Mouse (Mus musculus): Measurements from ENCODE around the gene Dbp. TPM values are rescaled to one million over a fixed set of nuclear protein-coding genes. Genes with fewer than 3 reads are reported as not detected.
A peak's percentile ranks its signal among the peaks of the same experiment; 100 is the strongest.

Gene Dbp
- polyA plus RNA-seq, 1 experiment from 2014 or later: 3.5 TPM

GRCm38 (mm10) chr7:45725713-45726112, 20.8 kb downstream of the Dbp start, which contains the start of gene Spaca4:
Gene Spaca4, minus strand, starts transcription at chr7:45725813.
- no peaks in the 10 kb centered on the region for H3K9me3 ChIP-seq (ENCODE audit: control insufficient read depth, low read length)
- no peaks in the 10 kb centered on the region for H3K4me1 ChIP-seq (ENCODE audit: control insufficient read depth, insufficient read depth, low read length)
- 87% methylated on average over 11 of the region's 11 CpGs for WGBS
- DNase-seq (ENCODE audit: low spot score, missing footprints) (no peak), ATAC-seq (ENCODE audit: low FRiP score) (no peak)
- H3K4me2 ChIP-seq: no peak within 1 kb of the TSS
- H3K4me3 ChIP-seq (ENCODE audit: low read depth, low read length): no peak within 1 kb of the TSS
- H3K27ac ChIP-seq (ENCODE audit: low read depth, low read length): no peak within 1 kb of the TSS
- no peaks in the 10 kb centered on the region for H3K27me3 ChIP-seq (ENCODE audit: control insufficient read depth, insufficient read depth, low read length)
- H3K36me3 ChIP-seq (ENCODE audit: control insufficient read depth, insufficient read depth, low read length): peaks cover 24% of the 10 kb centered on the region
- H3K9ac ChIP-seq (ENCODE audit: low read length): no peak within 1 kb of the TSS

GRCm38 (mm10) chr7:45726419-45726818, 21.5 kb downstream of the Dbp start:
- DNase-seq (ENCODE audit: low spot score, missing footprints): no peak
- peaks cover 20% of the 10 kb centered on the region for H3K36me3 ChIP-seq (ENCODE audit: control insufficient read depth, insufficient read depth, low read length)
- H3K4me1 ChIP-seq (ENCODE audit: control insufficient read depth, insufficient read depth, low read length): no peaks in the 10 kb centered on the region
- WGBS: 91% methylated on average over 10 of the region's 10 CpGs
- H3K27me3 ChIP-seq (ENCODE audit: control insufficient read depth, insufficient read depth, low read length): no peaks in the 10 kb centered on the region
- no peaks in the 10 kb centered on the region for H3K9me3 ChIP-seq (ENCODE audit: control insufficient read depth, low read length)
- H3K9ac ChIP-seq (ENCODE audit: low read length): no peak overlapping the region
- no peak for ATAC-seq (ENCODE audit: low FRiP score)
- H3K4me3 ChIP-seq (ENCODE audit: low read depth, low read length): no peak overlapping the region
- no peak overlapping the region for H3K27ac ChIP-seq (ENCODE audit: low read depth, low read length)
- H3K4me2 ChIP-seq: no peak overlapping the region

GRCm38 (mm10) chr7:45727625-45728024, 22.7 kb downstream of the Dbp start:
- DNase-seq (ENCODE audit: low spot score, missing footprints): no peak

GRCm38 (mm10) chr7:45730727-45731431, 26.0 kb downstream of the Dbp start:
- peaks cover 5% of the 10 kb centered on the region; the same call in 1 of the 2 replicates for H3K36me3 ChIP-seq (ENCODE audit: control insufficient read depth, insufficient read depth, low read length)
- ATAC-seq (ENCODE audit: low FRiP score): peak; percentile 50; the same call in 1 of the 2 replicates
- H3K4me3 ChIP-seq (ENCODE audit: low read depth, low read length): no peak overlapping the region
- 15% methylated on average over 16 of the region's 16 CpGs for WGBS
- H3K27me3 ChIP-seq (ENCODE audit: control insufficient read depth, insufficient read depth, low read length): no peaks in the 10 kb centered on the region
- H3K9ac ChIP-seq (ENCODE audit: low read length): no peak overlapping the region
- H3K4me2 ChIP-seq: no peak overlapping the region
- peak; percentile 93 for DNase-seq (ENCODE audit: low spot score, missing footprints)
- H3K27ac ChIP-seq (ENCODE audit: low read depth, low read length): no peak overlapping the region
- no peaks in the 10 kb centered on the region for H3K4me1 ChIP-seq (ENCODE audit: control insufficient read depth, insufficient read depth, low read length)
- H3K9me3 ChIP-seq (ENCODE audit: control insufficient read depth, low read length): no peaks in the 10 kb centered on the region

More at GRCm38 (mm10) chr7:45727625-45728024, 22.7 kb downstream of the Dbp start:
- Histone ChIP-seq H3K9me3 (ENCODE audit: control insufficient read depth, low read length) (no peaks in the 10 kb centered on the region), H3K4me2 (no peak overlapping the region), H3K9ac (ENCODE audit: low read length) (no peak overlapping the region; the same call in 1 of the 2 replicates), H3K36me3 (ENCODE audit: control insufficient read depth, insufficient read depth, low read length) (peaks cover 16% of the 10 kb centered on the region; the same call in 1 of the 2 replicates), H3K4me3 (ENCODE audit: low read depth, low read length) (no peak overlapping the region), H3K27me3 (ENCODE audit: control insufficient read depth, insufficient read depth, low read length) (no peaks in the 10 kb centered on the region), H3K4me1 (ENCODE audit: control insufficient read depth, insufficient read depth, low read length) (no peaks in the 10 kb centered on the region), H3K27ac (ENCODE audit: low read depth, low read length) (no peak overlapping the region)
- WGBS: 81% methylated on average over 3 of the region's 3 CpGs
- no peak for ATAC-seq (ENCODE audit: low FRiP score)

DNA sequence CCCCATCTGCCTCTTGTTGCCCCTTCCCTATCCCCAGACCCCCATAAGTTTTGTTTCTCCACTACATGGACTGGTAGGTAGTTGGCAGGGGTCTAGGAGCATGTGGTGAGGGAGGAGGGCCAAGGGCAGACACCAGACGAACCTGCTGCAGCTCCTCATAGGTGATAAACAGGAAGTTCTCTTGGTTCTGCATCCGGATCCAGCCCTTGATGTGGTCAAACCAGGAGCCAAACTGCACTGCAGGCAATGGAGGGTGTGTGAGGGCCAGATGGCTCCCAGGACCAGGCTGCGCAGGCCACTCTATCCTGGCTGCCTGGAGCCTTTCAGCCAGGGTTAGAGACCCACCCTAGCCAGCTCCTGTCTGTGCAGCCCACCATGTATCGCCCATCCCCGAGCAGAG, 28.6 kb downstream of the Dbp start:
- ATAC-seq (ENCODE audit: low FRiP score): no peak

DNA sequence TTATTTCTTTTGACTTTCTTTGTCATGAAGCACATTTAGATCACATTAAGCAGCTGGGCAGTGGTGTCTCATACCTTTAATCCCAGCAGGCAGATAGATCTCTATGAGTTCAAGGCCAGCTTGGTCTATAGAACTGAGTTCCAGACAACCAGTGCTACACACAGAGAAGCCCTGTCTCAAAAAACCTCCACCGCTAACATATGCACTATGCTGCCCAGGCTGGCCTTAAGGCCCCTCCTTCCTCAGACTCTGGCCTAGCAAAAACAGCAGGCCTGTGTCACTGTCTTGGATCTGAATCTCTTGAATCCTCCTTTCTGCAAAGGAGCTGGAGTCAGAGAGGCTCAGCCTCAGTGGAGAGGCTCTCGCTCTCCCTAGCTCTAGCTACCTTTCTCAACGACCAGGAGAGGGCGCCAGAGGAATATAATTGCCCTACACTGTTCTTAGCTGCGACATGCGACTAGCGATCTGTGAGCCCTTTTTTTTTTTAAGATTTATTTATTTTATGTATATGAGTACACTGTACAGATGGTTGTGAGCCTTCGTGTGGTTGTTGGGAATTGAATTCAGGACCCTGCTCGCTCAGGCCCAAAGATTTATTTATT, 34.4 kb downstream of the Dbp start:
- no peaks in the 10 kb centered on the region for H3K4me1 ChIP-seq (ENCODE audit: control insufficient read depth, insufficient read depth, low read length)
- DNase-seq (ENCODE audit: low spot score, missing footprints) (peak; percentile 94), ATAC-seq (ENCODE audit: low FRiP score) (peak; percentile 86)
- no peak overlapping the region for H3K4me2 ChIP-seq
- WGBS: 7% methylated on average over 9 of the region's 9 CpGs
- no peak overlapping the region for H3K4me3 ChIP-seq (ENCODE audit: low read depth, low read length)
- H3K36me3 ChIP-seq (ENCODE audit: control insufficient read depth, insufficient read depth, low read length): no peaks in the 10 kb centered on the region
- H3K9me3 ChIP-seq (ENCODE audit: control insufficient read depth, low read length): no peaks in the 10 kb centered on the region
- no peaks in the 10 kb centered on the region for H3K27me3 ChIP-seq (ENCODE audit: control insufficient read depth, insufficient read depth, low read length)
- H3K9ac ChIP-seq (ENCODE audit: low read length): no peak overlapping the region
- H3K27ac ChIP-seq (ENCODE audit: low read depth, low read length): no peak overlapping the region

More for the DNA sequence above, 28.6 kb downstream of the Dbp start:
- Histone ChIP-seq H3K9ac (ENCODE audit: low read length) (no peak overlapping the region), H3K4me1 (ENCODE audit: control insufficient read depth, insufficient read depth, low read length) (no peaks in the 10 kb centered on the region), H3K4me2 (no peak overlapping the region), H3K27ac (ENCODE audit: low read depth, low read length) (no peak overlapping the region), H3K9me3 (ENCODE audit: control insufficient read depth, low read length) (no peaks in the 10 kb centered on the region), H3K27me3 (ENCODE audit: control insufficient read depth, insufficient read depth, low read length) (no peaks in the 10 kb centered on the region), H3K4me3 (ENCODE audit: low read depth, low read length) (no peak overlapping the region), H3K36me3 (ENCODE audit: control insufficient read depth, insufficient read depth, low read length) (no peaks in the 10 kb centered on the region)
- no peak for DNase-seq (ENCODE audit: low spot score, missing footprints)
- 75% methylated on average over 5 of the region's 5 CpGs for WGBS

- Histone ChIP-seq H3K27ac (ENCODE audit: low read depth, low read length) (no peak overlapping the region), H3K4me1 (ENCODE audit: control insufficient read depth, insufficient read depth, low read length) (no peaks in the 10 kb centered on the region), H3K27me3 (ENCODE audit: control insufficient read depth, insufficient read depth, low read length) (no peaks in the 10 kb centered on the region), H3K9me3 (ENCODE audit: control insufficient read depth, low read length) (no peaks in the 10 kb centered on the region), H3K36me3 (ENCODE audit: control insufficient read depth, insufficient read depth, low read length) (no peaks in the 10 kb centered on the region), H3K4me3 (ENCODE audit: low read depth, low read length) (no peak overlapping the region), H3K9ac (ENCODE audit: low read length) (no peak overlapping the region), H3K4me2 (no peak overlapping the region)
- ATAC-seq (ENCODE audit: low FRiP score) (no peak), DNase-seq (ENCODE audit: low spot score, missing footprints) (no peak)
- WGBS: 68% methylated on average over 10 of the region's 10 CpGs
These were observed 34.9 kb downstream of the Dbp start for GRCm38 (mm10) chr7:45739820-45740219.

DNA sequence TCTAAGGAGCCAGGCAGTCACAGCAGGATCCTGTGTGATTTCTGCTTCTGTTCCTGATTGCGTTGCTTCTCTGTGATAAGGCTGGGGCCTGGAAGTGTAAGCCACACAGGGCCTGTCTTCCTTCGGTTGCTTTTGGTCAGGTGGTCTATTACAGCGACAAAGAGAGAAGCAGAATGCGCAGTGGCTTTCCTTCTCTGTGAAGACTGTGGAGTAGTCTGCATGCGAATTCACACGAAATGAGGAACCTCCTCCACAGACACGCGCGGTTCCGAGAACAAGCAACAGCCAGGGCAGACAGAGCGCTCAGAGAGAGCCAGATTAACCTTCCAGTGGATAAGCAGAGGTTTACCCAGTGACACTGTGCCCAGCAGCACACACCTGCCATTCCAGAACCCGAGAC, 36.4 kb downstream of the Dbp start:
- no peaks in the 10 kb centered on the region for H3K9me3 ChIP-seq (ENCODE audit: control insufficient read depth, low read length)
- no peaks in the 10 kb centered on the region for H3K36me3 ChIP-seq (ENCODE audit: control insufficient read depth, insufficient read depth, low read length)
- H3K9ac ChIP-seq (ENCODE audit: low read length): no peak overlapping the region
- no peak overlapping the region for H3K4me2 ChIP-seq
- WGBS: 87% methylated on average over 12 of the region's 12 CpGs
- H3K27me3 ChIP-seq (ENCODE audit: control insufficient read depth, insufficient read depth, low read length): no peaks in the 10 kb centered on the region
- DNase-seq (ENCODE audit: low spot score, missing footprints) (peak; percentile 62), ATAC-seq (ENCODE audit: low FRiP score) (no peak)
- H3K4me3 ChIP-seq (ENCODE audit: low read depth, low read length): no peak overlapping the region
- H3K27ac ChIP-seq (ENCODE audit: low read depth, low read length): no peak overlapping the region
- H3K4me1 ChIP-seq (ENCODE audit: control insufficient read depth, insufficient read depth, low read length): no peaks in the 10 kb centered on the region

- WGBS: 34% methylated on average over 11 of the region's 11 CpGs
- H3K4me1 ChIP-seq (ENCODE audit: control insufficient read depth, insufficient read depth, low read length): no peaks in the 10 kb centered on the region
- no peak for ATAC-seq (ENCODE audit: low FRiP score)
These were observed 36.9 kb downstream of the Dbp start for GRCm38 (mm10) chr7:45741777-45742176.

More at GRCm38 (mm10) chr7:45741777-45742176, 36.9 kb downstream of the Dbp start:
- Histone ChIP-seq H3K27me3 (ENCODE audit: control insufficient read depth, insufficient read depth, low read length) (no peaks in the 10 kb centered on the region), H3K4me2 (no peak overlapping the region), H3K9me3 (ENCODE audit: control insufficient read depth, low read length) (0 out of 2 replicates have a peak, but pooled peaks cover 3% of the 10 kb centered on the region), H3K4me3 (ENCODE audit: low read depth, low read length) (no peak overlapping the region), H3K36me3 (ENCODE audit: control insufficient read depth, insufficient read depth, low read length) (no peaks in the 10 kb centered on the region), H3K9ac (ENCODE audit: low read length) (no peak overlapping the region), H3K27ac (ENCODE audit: low read depth, low read length) (no peak overlapping the region)
- DNase-seq (ENCODE audit: low spot score, missing footprints): peak; percentile 79
